Mouse (Mus musculus): ENCODE measurements around the gene Ttc19.

GRCm38 (mm10) chr11:62249266-62250037 lies 31.8 kb upstream of the Ttc19 start:
- TF ChIP-seq CTCF (IDR thresholded peaks at IDR 0.05) (peak; percentile 42), EP300 (IDR thresholded peaks at IDR 0.05) (no peak)

All from lung, postnatal 0 days (tissue).